Mouse (Mus musculus) frontal cortex, postnatal 14 days (tissue): ENCODE measurements around the gene Mau2.
A peak's percentile ranks its signal among the peaks of the same experiment; 100 is the strongest.
"Not testable (repeated sequence)": the region's sequence is repeated elsewhere in the genome, so short reads cannot be mapped to it uniquely, and the experiment has no call there.

Source experiments
- DNase-seq, 2 experiments: peaks; one replicate each; pipeline ENCODE4 v3.0.0; 2022; ENCODE audit warnings: low spot score in 2 of 2

Gene Mau2

GRCm38 (mm10) chr8:70023596-70023995 lies 18.9 kb downstream of the Mau2 start:
- no peak for DNase-seq

DNA sequence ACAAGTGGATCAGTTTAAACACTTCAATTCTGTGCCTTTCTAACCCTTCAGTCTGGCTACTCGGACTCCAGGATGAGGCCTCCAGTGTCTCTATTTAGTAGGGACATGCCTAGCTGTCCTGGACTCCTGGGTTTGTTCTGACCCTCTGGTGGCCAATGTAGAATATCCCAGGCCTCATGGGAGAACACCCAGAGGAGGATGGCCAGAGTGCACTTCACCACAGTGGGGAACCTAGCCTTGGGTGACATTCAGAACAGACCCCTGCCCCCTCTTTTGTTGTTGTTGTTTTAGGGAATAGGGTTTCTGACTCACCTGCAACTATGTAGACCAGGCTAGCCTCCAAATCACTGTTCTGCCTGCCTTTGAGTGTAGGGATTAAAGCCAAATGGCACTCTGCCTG lies 27.5 kb downstream of the Mau2 start:
- no peak for DNase-seq

GRCm38 (mm10) chr8:70012763-70013162 lies 29.8 kb downstream of the Mau2 start:
- DNase-seq, result no peak

- DNase-seq, result no peak
Measured at GRCm38 (mm10) chr8:70012350-70012749, 30.2 kb downstream of the Mau2 start.

GRCm38 (mm10) chr8:70010796-70011195 lies 31.7 kb downstream of the Mau2 start:
- not testable (repeated sequence) for DNase-seq

GRCm38 (mm10) chr8:70005178-70005577 lies 37.4 kb downstream of the Mau2 start:
- no peak for DNase-seq

- no peak for DNase-seq
Measured at GRCm38 (mm10) chr8:70004345-70004744, 38.2 kb downstream of the Mau2 start.

DNA sequence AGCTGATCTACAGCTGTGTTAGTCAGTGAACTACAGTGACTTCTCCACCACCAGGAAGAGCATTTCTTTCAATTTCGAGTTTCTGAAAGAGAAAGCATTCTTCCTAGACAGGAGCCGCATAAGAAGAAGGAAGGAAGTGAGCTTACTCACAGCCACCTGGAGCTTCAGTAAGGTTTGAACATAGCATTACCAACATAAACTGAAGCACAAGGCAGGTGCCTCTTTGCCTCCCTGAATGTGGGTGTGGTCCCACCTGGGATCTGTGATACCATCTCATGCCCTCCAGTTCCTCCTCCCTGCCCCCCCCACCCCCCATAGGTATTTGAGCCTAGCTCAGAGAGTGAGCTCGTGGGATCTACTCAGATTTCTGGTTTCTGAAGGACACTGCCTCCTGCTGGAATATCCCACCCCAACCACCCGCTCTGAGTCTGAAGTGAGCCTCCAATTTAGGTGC lies 39.3 kb downstream of the Mau2 start:
- no peak for DNase-seq

DNA sequence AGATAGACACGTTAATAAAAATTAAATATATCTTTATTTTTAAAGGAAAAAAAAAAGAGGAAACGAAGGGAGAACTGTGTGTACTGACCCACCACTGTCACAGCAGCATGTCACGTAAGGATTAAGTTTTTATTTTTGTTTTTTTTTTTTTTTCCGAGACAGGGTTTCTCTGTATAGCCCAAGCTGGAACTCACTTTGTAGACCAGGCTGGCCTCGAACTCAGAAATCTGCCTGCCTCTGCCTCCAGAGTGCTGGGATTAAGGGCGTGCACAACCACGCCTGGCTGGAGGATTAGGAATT lies 40.7 kb downstream of the Mau2 start:
- not testable (repeated sequence) for DNase-seq

GRCm38 (mm10) chr8:70001176-70001891 lies 41.2 kb downstream of the Mau2 start:
- DNase-seq, result no peak

DNA sequence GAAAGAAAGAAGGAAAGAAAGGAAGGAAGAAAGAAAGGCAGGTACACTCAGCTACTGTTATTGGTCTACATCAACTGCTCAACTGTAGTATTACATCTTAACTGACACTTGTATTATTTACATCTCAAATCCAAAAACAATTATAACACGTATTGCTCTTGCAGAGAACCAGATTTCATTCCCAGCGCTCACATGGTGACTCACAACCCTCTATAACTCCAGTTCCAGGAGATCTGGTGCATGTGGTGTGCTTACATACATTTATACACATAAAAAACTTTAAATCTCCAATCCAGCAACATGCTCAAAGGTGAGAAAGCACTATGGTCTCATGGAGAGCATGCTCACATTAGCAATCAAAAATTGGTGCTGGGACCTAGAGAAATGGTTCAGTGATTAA lies 42.3 kb downstream of the Mau2 start:
- no peak for DNase-seq

GRCm38 (mm10) chr8:69999236-69999635 lies 43.3 kb downstream of the Mau2 start:
- no peak for DNase-seq

DNA sequence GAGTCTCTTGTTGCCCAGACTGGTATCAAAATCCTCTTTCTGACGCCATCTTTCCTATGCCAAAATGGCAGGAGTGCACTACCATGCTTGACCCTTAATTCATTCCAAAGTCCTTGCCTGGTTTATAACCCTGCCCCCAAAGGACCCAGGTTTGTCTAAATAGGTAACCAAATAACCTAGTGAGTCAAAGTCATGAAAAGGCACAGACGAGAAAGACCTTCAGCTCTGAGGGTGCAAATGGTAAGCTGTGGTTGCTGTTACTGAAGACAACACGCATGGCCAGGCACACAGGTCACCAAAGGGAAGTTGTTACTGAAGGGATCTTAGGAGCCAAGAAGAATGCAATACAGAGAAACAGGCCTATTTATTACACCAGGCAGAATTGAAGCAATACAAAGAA lies 43.8 kb downstream of the Mau2 start:
- DNase-seq, result no peak

DNA sequence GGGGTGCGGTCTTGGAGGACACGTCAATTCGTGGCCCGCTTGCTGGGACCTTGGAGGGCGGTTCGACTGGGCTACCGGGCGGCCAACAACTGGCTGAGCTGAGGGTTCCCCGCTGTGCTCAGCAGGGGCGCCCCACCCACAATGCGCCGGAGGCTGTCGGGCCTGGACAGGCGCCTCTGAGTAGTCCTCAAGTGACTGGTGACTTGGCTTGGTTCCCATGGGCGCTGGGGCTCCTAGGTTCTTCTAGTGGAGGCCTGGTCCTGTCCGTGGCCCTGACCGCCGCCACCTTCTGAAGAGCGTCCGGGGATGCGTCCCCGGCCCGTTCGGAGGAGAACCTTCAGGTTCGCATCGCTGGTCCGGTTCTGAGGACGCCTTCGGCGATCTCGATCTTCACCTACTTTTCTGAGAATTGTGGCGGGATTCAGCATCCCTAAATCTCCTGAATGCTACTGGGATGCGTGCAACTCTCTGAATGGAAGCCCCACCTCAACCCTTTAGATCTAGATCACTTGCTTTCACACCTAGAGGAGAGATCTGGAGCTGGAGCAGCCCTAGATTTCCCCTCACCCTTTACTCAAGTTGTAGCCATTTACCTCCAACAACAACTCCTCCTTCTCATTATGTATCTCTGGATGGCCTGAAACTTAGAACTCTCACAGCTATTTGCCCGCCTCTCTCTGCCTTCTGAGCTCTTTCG lies 45.8 kb downstream of the Mau2 start:
- DNase-seq, result no peak

DNA sequence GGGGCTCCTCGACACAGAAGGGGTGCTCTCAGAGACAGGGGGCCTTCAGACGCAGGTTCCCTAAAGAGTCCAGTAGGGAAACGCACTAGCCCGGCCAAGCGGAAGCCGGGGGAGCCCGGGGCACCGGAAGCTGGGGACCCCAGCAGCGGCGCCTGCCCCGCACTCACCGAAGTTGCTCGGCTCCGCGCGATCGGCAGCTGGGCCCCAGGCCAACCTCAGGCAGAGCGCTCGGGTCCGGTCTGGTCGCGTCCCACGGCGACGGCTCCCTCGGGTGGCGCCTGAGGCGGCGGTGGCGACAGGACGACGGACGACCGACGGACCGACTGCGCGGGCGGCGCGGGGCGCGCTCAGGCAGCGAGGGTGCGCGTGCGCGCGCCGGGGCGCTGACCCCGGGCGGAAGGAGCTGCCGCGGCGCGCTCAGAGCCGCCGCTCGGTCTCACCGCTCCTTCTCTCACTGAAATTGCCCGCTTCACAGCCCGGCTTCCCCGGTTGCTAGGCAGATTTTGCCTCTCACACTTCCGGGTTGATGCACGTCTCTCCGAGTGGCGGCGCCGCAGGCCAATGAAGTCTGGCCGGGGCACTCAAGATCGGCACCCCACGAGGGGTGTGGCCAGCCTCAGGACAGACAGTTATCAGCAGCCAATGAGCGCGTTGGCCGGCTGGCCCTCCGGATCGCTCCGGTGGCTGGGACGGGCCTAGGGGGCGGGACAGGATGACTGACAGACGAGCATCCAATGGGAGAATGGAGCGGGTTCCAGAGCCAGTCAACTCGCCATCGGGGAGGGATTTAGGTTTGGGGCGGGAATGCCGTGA lies 46.6 kb downstream of the Mau2 start, which contains the start of gene Gatad2a:
Gene Gatad2a (minus strand): TSS at position 609 of the 813 bp plus-strand sequence.
- peak; percentile 100 for DNase-seq

- no peak for DNase-seq
Measured at GRCm38 (mm10) chr8:69995422-69995775, 47.1 kb downstream of the Mau2 start.

GRCm38 (mm10) chr8:69988936-69989335 lies 53.6 kb downstream of the Mau2 start:
- DNase-seq, result not testable (repeated sequence)

DNA sequence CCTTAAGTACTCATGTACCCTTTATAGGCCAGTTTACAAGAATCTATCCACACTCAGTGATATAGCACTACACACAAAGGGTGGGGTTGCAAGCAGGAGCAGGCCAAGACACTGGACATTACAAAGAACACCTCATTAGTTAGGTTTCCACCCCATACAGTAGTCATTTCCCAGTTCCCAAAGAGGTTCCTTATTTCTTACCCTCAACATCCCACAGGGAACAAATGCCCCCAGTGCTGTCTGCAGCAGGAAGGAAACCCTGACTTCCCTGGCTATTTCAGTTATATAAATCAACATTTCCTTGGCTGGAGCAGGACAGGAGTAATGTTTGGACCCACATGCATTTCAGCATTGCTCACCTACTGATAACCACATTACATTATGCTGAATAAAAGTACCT lies 54.8 kb downstream of the Mau2 start:
- DNase-seq, result no peak

- no peak for DNase-seq
Measured at GRCm38 (mm10) chr8:69984876-69985553, 57.5 kb downstream of the Mau2 start.

DNA sequence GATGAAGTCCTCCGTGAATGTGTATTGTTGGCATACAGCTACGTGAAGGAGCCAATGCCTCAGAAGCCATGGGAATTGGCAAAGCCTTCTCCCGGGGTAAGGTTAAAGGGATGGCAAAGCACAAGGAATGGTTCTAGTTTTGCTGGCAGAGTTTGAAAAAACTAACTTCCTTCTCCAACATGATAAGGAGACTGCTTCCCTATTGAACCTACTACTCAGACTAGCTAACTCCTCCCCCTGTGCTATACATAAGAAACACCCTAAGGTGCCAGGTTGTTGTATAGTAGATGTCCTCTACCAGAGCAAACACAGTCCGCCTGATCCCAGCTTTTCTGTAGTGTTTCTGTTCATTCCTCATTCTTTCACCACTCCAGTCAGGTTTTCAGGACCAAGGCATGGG lies 64.1 kb downstream of the Mau2 start:
- no peak for DNase-seq

DNA sequence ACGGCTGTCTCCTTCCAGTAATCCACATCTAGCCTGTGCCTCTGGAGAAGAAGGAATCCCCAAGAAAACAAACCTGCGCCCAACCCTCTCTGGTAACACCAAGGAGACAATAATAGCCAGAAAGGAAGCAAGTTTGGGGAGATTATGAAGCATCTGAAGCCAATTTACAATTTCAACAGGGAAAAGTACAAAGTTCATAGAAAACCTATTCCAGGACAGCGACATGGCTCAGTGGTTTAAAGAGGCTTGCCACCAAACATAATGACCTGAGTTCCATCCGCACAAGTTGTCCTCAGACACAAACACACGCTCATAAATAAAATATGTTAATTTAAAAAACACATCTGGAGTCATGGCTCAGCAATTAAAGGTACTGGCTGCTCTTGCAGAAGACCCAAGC lies 67.7 kb downstream of the Mau2 start:
- DNase-seq, result no peak

DNA sequence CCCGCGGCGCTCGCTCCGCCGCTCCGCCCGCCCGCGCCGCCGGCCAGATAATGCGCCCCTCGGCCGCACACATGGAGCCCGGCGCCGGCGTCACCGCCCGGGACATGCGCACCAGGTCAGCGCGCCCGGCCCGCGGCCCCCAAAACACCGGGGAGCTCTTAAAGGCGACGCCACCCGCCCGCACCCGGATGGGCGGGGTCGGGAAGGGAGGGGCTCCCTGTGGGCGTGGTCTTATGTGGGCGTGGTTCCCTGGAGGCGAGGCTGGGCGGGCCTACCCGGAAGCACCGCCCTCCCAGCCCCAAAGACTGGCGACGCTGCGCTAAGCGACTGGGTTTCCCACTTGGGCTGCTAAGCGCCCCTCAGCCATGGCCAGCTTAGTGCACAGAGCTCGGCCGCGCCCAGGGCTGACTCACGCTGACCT lies 68.3 kb downstream of the Mau2 start:
- DNase-seq, result peak; percentile 81 to 85
